Mouse (Mus musculus) midbrain, embryonic 11.5 days (tissue): ENCODE results near the gene Hgd. TPM values are rescaled to one million over a fixed set of nuclear protein-coding genes. Genes with fewer than 3 reads are reported as not detected.
A peak's percentile ranks its signal among the peaks of the same experiment; 100 is the strongest.

Experiments used
- ATAC-seq: fragments of 200-750 bp; cut with Nextera tagmentation; 2 replicates; pipeline ENCODE4 v1.8.0; 2017; ENCODE audit warnings: moderate TSS enrichment, moderate library complexity; ENCODE audit not compliant: low FRiP score
- DNase-seq: peaks from one replicate; pipeline ENCODE4 v3.0.0; 2015; ENCODE audit warnings: low spot score; ENCODE audit errors: missing footprints
- H3K27ac ChIP-seq: fragments of 300-500 bp; sonication (generic); 2 replicates; pipeline ENCODE4 v1.5.1; 2014; ENCODE audit warnings: low read depth, low read length
- H3K27me3 ChIP-seq: fragments of 300-500 bp; sonication (generic); 2 replicates; pipeline ENCODE4 v1.6.1; 2014; ENCODE audit warnings: mild to moderate bottlenecking, low read length, moderate library complexity, mixed read lengths; ENCODE audit not compliant: control insufficient read depth, insufficient read depth
- H3K36me3 ChIP-seq: fragments of 300-500 bp; sonication (generic); 2 replicates; pipeline ENCODE4 v1.6.1; 2014; ENCODE audit warnings: mild to moderate bottlenecking, low read length, moderate library complexity, mixed read lengths; ENCODE audit not compliant: control insufficient read depth, insufficient read depth
- H3K4me1 ChIP-seq: fragments of 300-500 bp; sonication (generic); 2 replicates; pipeline ENCODE4 v1.6.1; 2014; ENCODE audit warnings: low read length; ENCODE audit not compliant: control insufficient read depth, insufficient read depth
- H3K4me2 ChIP-seq: fragments of 300-500 bp; sonication (generic); 2 replicates; pipeline ENCODE4 v1.6.1; 2014; ENCODE audit warnings: mild to moderate bottlenecking, moderate library complexity
- H3K4me3 ChIP-seq: fragments of 300-500 bp; sonication (generic); 2 replicates; pipeline ENCODE4 v1.5.1; 2014; ENCODE audit warnings: low read depth, low read length
- H3K9ac ChIP-seq: fragments of 300-500 bp; sonication (generic); 2 replicates; pipeline ENCODE4 v1.6.1; 2014; ENCODE audit warnings: low read length
- H3K9me3 ChIP-seq: fragments of 300-500 bp; sonication (generic); 2 replicates; pipeline ENCODE4 v1.6.1; 2016; ENCODE audit warnings: low read length; ENCODE audit not compliant: control insufficient read depth
- WGBS: fragments of 180-500 bp; shearing (Covaris S2); extraction: QIAGEN DNeasy Blood & Tissue Kit; methylation state at CpG from one replicate; pipeline ENCODE4 v1.1.7; 2014; 5-methylcytosine and 5-hydroxymethylcytosine counted together
- polyA plus RNA-seq: library from polyadenylated mRNA; unstranded; fragments of >200 nt; fragmentation: Nextera tagmentation; extraction: Ambion mirVana; gene quantifications from 2 replicates; pipeline ENCODE4 v1.2.1, GENCODE M21; 2014

Gene Hgd
- polyA plus RNA-seq, 1 experiment from 2014 or later: 0.29 TPM

- H3K27me3 ChIP-seq: no peaks in the 10 kb centered on the region
- no peak overlapping the region for H3K27ac ChIP-seq
- no peak overlapping the region for H3K4me2 ChIP-seq
- no peak overlapping the region for H3K9ac ChIP-seq
- H3K9me3 ChIP-seq: peaks cover 2% of the 10 kb centered on the region; the same call in 1 of the 2 replicates
- no peaks in the 10 kb centered on the region; the same call in 1 of the 2 replicates for H3K36me3 ChIP-seq
- WGBS: 87% methylated on average over 12 of the region's 12 CpGs
- no peaks in the 10 kb centered on the region; the same call in 1 of the 2 replicates for H3K4me1 ChIP-seq
- ATAC-seq: no peak
- no peak overlapping the region for H3K4me3 ChIP-seq
- peak; percentile 23 for DNase-seq
Measured at GRCm38 (mm10) chr16:37572117-37572754, 7.7 kb upstream of the Hgd start.

- H3K4me3 ChIP-seq: no peak overlapping the region
- H3K36me3 ChIP-seq: no peaks in the 10 kb centered on the region; the same call in 1 of the 2 replicates
- WGBS: 97% methylated on average over 5 of the region's 5 CpGs
- H3K27ac ChIP-seq: no peak overlapping the region
- H3K4me2 ChIP-seq: no peak overlapping the region
- DNase-seq (no peak), ATAC-seq (no peak)
- H3K4me1 ChIP-seq: no peaks in the 10 kb centered on the region
- H3K9ac ChIP-seq: no peak overlapping the region
- no peaks in the 10 kb centered on the region for H3K27me3 ChIP-seq
- peaks cover 2% of the 10 kb centered on the region; the same call in 1 of the 2 replicates for H3K9me3 ChIP-seq
Measured at GRCm38 (mm10) chr16:37573061-37573460, 6.9 kb upstream of the Hgd start.

- H3K9me3 ChIP-seq: peaks cover 2% of the 10 kb centered on the region; the same call in 1 of the 2 replicates
- no peak overlapping the region for H3K9ac ChIP-seq
- H3K36me3 ChIP-seq: no peaks in the 10 kb centered on the region
- H3K4me3 ChIP-seq: no peak overlapping the region
- no peak overlapping the region for H3K4me2 ChIP-seq
- 85% methylated on average over 3 of the region's 3 CpGs for WGBS
- H3K4me1 ChIP-seq: no peaks in the 10 kb centered on the region
- H3K27me3 ChIP-seq: no peaks in the 10 kb centered on the region
- ATAC-seq: no peak
- DNase-seq: peak; percentile 19
- no peak overlapping the region for H3K27ac ChIP-seq
Measured at GRCm38 (mm10) chr16:37575325-37575724, 4.6 kb upstream of the Hgd start.

GRCm38 (mm10) chr16:37579591-37579990 is 362 bp upstream of the Hgd start:
- H3K9me3 ChIP-seq: no peaks in the 10 kb centered on the region
- no peak overlapping the region for H3K4me3 ChIP-seq
- H3K4me2 ChIP-seq: no peak overlapping the region
- H3K27ac ChIP-seq: no peak overlapping the region
- H3K4me1 ChIP-seq: peaks cover 24% of the 10 kb centered on the region
- H3K27me3 ChIP-seq: no peaks in the 10 kb centered on the region
- DNase-seq: peak; percentile 49
- WGBS: 72% methylated on average over 1 of the region's 1 CpGs
- H3K9ac ChIP-seq: no peak overlapping the region
- H3K36me3 ChIP-seq: no peaks in the 10 kb centered on the region
- ATAC-seq: no peak

- H3K4me1 ChIP-seq: peaks cover 29% of the 10 kb centered on the region
- no peak for ATAC-seq
- 84% methylated on average over 4 of the region's 4 CpGs for WGBS
- peak; percentile 74 for DNase-seq
- no peak overlapping the region; the same call in 1 of the 2 replicates for H3K27ac ChIP-seq
- no peak overlapping the region for H3K4me2 ChIP-seq
- H3K9ac ChIP-seq: no peak overlapping the region
- no peaks in the 10 kb centered on the region for H3K36me3 ChIP-seq
- H3K9me3 ChIP-seq: no peaks in the 10 kb centered on the region
- no peak overlapping the region for H3K4me3 ChIP-seq
- no peaks in the 10 kb centered on the region for H3K27me3 ChIP-seq
Measured at GRCm38 (mm10) chr16:37580651-37581050, 698 bp downstream of the Hgd start.

GRCm38 (mm10) chr16:37581901-37582300 is 1.9 kb downstream of the Hgd start:
- Histone ChIP-seq H3K4me2 (no peak overlapping the region), H3K36me3 (no peaks in the 10 kb centered on the region), H3K9ac (no peak overlapping the region), H3K4me1 (peaks cover 29% of the 10 kb centered on the region), H3K27me3 (no peaks in the 10 kb centered on the region), H3K4me3 (no peak overlapping the region), H3K27ac (peak overlapping the region; percentile 37; the same call in 1 of the 2 replicates), H3K9me3 (no peaks in the 10 kb centered on the region)
- DNase-seq: peak; percentile 85
- ATAC-seq: no peak
- 48% methylated on average over 3 of the region's 3 CpGs for WGBS

- no peak for DNase-seq
- Histone ChIP-seq H3K9ac (peak overlapping the region; percentile 56; the same call in 1 of the 2 replicates), H3K9me3 (no peaks in the 10 kb centered on the region), H3K4me2 (peak overlapping the region; percentile 41), H3K4me1 (peaks cover 29% of the 10 kb centered on the region), H3K27me3 (no peaks in the 10 kb centered on the region), H3K27ac (peak overlapping the region; percentile 94), H3K4me3 (no peak overlapping the region), H3K36me3 (no peaks in the 10 kb centered on the region)
- no peak for ATAC-seq
- WGBS: 54% methylated on average over 3 of the region's 3 CpGs
Measured at GRCm38 (mm10) chr16:37583306-37583705, 3.4 kb downstream of the Hgd start.

GRCm38 (mm10) chr16:37583801-37584200 is 3.8 kb downstream of the Hgd start:
- no peak overlapping the region for H3K4me3 ChIP-seq
- H3K9ac ChIP-seq: peak overlapping the region; percentile 56
- H3K27me3 ChIP-seq: no peaks in the 10 kb centered on the region
- H3K36me3 ChIP-seq: no peaks in the 10 kb centered on the region
- peak overlapping the region; percentile 41 for H3K4me2 ChIP-seq
- H3K4me1 ChIP-seq: peaks cover 29% of the 10 kb centered on the region
- no peaks in the 10 kb centered on the region for H3K9me3 ChIP-seq
- H3K27ac ChIP-seq: peak overlapping the region; percentile 94
- DNase-seq (no peak), ATAC-seq (no peak)
- WGBS: 29% methylated on average over 6 of the region's 6 CpGs

GRCm38 (mm10) chr16:37584218-37585035 is 4.5 kb downstream of the Hgd start:
- DNase-seq (peak; percentile 97), ATAC-seq (peak; percentile 91)
- Histone ChIP-seq H3K36me3 (no peaks in the 10 kb centered on the region), H3K27ac (peak overlapping the region; percentile 94), H3K4me1 (peaks cover 29% of the 10 kb centered on the region), H3K9ac (peak overlapping the region; percentile 56), H3K27me3 (no peaks in the 10 kb centered on the region), H3K4me2 (peak overlapping the region; percentile 41), H3K4me3 (peak overlapping the region; percentile 10; the same call in 1 of the 2 replicates), H3K9me3 (no peaks in the 10 kb centered on the region)
- whole genome bisulfite sequencing: 1% methylated on average over 25 of the region's 25 CpGs
